Mouse (Mus musculus) neural tube, embryonic 14.5 days (tissue): ENCODE measurements around the gene Ctnna3. TPM values are rescaled to one million over a fixed set of nuclear protein-coding genes. Genes with fewer than 3 reads are reported as not detected.
"Not testable (repeated sequence)": the region's sequence is repeated elsewhere in the genome, so short reads cannot be mapped to it uniquely, and the experiment has no call there.

Experiments
- ATAC-seq: fragments of 200-750 bp; cut with Nextera tagmentation; 2 replicates; pipeline ENCODE4 v1.8.0; 2017; ENCODE audit warnings: low read depth, mild to moderate bottlenecking, moderate TSS enrichment, moderate library complexity
- H3K27ac ChIP-seq: fragments of 300-500 bp; sonication (generic); 2 replicates; pipeline ENCODE4 v1.5.1; 2014; ENCODE audit warnings: low read depth, mild to moderate bottlenecking, control low read depth, low read length, moderate library complexity, mixed read lengths
- H3K27me3 ChIP-seq: fragments of 300-500 bp; sonication (generic); 2 replicates; pipeline ENCODE4 v1.6.1; 2014; ENCODE audit warnings: low read length; ENCODE audit not compliant: control insufficient read depth, insufficient read depth
- H3K36me3 ChIP-seq: fragments of 300-500 bp; sonication (generic); 2 replicates; pipeline ENCODE4 v1.6.1; 2014; ENCODE audit warnings: low read length, mixed read lengths; ENCODE audit not compliant: control insufficient read depth, insufficient read depth
- H3K4me1 ChIP-seq: fragments of 300-500 bp; sonication (generic); 2 replicates; pipeline ENCODE4 v1.6.1; 2014; ENCODE audit warnings: low read length; ENCODE audit not compliant: control insufficient read depth, insufficient read depth
- H3K4me2 ChIP-seq: fragments of 300-500 bp; sonication (generic); 2 replicates; pipeline ENCODE4 v1.6.1; 2014; ENCODE audit warnings: mild to moderate bottlenecking, low read depth, low read length, control low read depth
- H3K4me3 ChIP-seq: fragments of 300-500 bp; sonication (generic); 2 replicates; pipeline ENCODE4 v1.5.1; 2014; ENCODE audit warnings: low read depth, low read length, control low read depth, mixed read lengths
- H3K9ac ChIP-seq: fragments of 300-500 bp; sonication (generic); replicated peaks from 2 replicates; pipeline ENCODE4 v1.6.1; 2014; ENCODE audit warnings: low read depth, mild to moderate bottlenecking, control low read depth, low read length, mixed read lengths
- H3K9me3 ChIP-seq: fragments of 300-500 bp; sonication (generic); 2 replicates; pipeline ENCODE4 v1.6.1; 2016; ENCODE audit warnings: low read length; ENCODE audit not compliant: control insufficient read depth
- WGBS: fragments of 180-500 bp; shearing (Covaris S2); extraction: QIAGEN DNeasy Blood & Tissue Kit; methylation state at CpG from one replicate; pipeline ENCODE4 v1.1.7; 2014; 5-methylcytosine and 5-hydroxymethylcytosine counted together
- polyA plus RNA-seq: library from polyadenylated mRNA; unstranded; fragments of >200 nt; fragmentation: Nextera tagmentation; extraction: Ambion mirVana; gene quantifications from 2 replicates; pipeline ENCODE4 v1.2.1, GENCODE M21; 2014

The Ctnna3 gene
- polyA plus RNA-seq, 1 experiment from 2014 or later = 16.5 TPM

DNA sequence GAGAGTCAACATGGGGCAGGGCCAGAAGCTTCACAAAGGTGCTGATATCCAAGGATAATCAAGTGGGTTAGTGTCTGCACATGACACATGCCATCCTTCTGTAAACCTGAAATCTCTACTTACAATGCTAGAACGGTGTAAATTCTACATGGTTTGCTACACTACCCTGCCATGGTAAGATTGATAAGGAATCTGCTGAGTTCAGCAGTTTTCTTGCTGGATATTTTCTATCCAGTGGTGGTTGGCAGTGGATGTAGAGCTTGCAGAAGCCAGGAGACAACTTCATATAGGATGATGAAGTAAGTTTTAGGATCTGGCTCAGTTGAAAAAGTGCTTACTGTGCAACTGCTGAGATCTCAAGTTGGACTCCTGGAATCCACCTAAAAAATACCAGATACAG is 767.7 kb downstream of the Ctnna3 start:
- ATAC-seq = no peak
- Histone ChIP-seq H3K4me1 (no peaks in the 10 kb centered on the region), H3K4me3 (no peak overlapping the region), H3K27me3 (no peaks in the 10 kb centered on the region), H3K4me2 (no peak overlapping the region), H3K9ac (no peak overlapping the region), H3K27ac (no peak overlapping the region), H3K36me3 (no peaks in the 10 kb centered on the region), H3K9me3 (no peaks in the 10 kb centered on the region)
- 90% methylated on average over 1 of the region's 1 CpGs for WGBS

DNA sequence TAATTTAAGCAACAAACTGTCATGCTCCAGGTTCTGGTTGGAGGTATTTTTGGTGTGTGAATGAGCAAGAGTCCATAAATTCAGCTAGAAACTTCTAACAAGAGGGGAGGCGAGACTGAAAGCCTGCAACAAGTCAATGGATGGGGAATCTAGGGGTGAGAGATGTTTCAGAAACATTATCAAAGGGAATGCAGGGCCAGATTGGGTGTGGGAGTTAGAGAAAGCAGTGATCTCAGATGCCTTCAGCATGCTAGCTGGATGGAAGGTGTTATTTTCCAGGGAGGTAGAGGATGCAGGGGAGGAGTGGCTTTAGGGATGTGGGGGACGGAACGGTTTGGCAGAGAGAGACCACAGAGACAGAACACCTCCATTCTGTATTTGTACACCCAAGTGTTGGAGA is 785.7 kb downstream of the Ctnna3 start:
- Histone ChIP-seq H3K36me3 (no peaks in the 10 kb centered on the region), H3K27ac (no peak overlapping the region), H3K27me3 (no peaks in the 10 kb centered on the region), H3K4me3 (no peak overlapping the region), H3K9ac (no peak overlapping the region), H3K4me2 (no peak overlapping the region), H3K4me1 (no peaks in the 10 kb centered on the region), H3K9me3 (no peaks in the 10 kb centered on the region)
- 83% methylated on average over 3 of the region's 3 CpGs for WGBS
- no peak for ATAC-seq

DNA sequence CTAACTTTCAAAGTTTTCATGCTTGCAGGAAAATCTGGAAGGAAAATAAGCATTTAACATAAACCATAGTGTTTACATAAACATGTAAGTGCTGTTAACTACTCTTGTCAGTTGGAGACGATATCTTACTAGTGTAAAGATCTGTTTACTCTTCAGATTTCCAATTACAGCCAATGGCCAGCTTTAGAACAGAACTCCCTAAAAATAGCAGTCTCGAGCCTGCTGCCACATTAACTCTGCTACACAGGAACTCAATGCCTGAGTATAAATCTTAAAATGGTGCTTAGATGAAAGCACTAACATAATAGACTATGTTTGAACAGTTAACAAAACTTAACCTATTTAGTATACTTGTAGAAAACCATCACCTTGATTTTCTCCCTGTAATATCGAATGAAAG is 793.1 kb downstream of the Ctnna3 start:
- no peaks in the 10 kb centered on the region for H3K27me3 ChIP-seq
- no peak overlapping the region for H3K27ac ChIP-seq
- H3K9me3 ChIP-seq = no peaks in the 10 kb centered on the region
- H3K9ac ChIP-seq = no peak overlapping the region
- no peak overlapping the region for H3K4me2 ChIP-seq
- H3K4me3 ChIP-seq = no peak overlapping the region
- ATAC-seq = no peak
- no peaks in the 10 kb centered on the region for H3K4me1 ChIP-seq
- 60% methylated on average over 3 of the region's 3 CpGs for WGBS
- H3K36me3 ChIP-seq = no peaks in the 10 kb centered on the region

DNA sequence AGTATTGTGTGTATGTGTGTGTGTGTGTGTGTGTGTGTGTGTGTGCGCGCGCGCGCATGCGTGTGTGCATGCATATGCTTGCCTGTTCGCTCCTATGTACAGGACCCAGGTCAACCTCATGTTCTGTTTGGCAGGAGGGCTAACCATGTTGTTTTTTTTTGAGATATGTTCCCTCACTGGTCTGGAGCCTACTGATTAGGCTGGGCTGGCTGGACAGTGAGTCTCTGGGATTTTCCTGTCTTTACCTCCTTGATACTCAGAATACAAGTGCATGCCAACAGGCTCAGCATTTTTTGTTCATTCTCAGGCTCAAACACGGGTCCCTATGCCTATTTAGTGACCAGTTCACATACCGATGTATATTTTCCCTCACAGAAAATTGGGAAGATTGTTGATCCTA is 794.1 kb downstream of the Ctnna3 start:
- no peak overlapping the region for H3K27ac ChIP-seq
- no peak overlapping the region for H3K9ac ChIP-seq
- no peak overlapping the region for H3K4me2 ChIP-seq
- no peak for ATAC-seq
- H3K9me3 ChIP-seq = no peaks in the 10 kb centered on the region
- no peak overlapping the region for H3K4me3 ChIP-seq
- WGBS = 95% methylated on average over 9 of the region's 9 CpGs
- H3K4me1 ChIP-seq = no peaks in the 10 kb centered on the region
- no peaks in the 10 kb centered on the region for H3K36me3 ChIP-seq
- H3K27me3 ChIP-seq = no peaks in the 10 kb centered on the region

DNA sequence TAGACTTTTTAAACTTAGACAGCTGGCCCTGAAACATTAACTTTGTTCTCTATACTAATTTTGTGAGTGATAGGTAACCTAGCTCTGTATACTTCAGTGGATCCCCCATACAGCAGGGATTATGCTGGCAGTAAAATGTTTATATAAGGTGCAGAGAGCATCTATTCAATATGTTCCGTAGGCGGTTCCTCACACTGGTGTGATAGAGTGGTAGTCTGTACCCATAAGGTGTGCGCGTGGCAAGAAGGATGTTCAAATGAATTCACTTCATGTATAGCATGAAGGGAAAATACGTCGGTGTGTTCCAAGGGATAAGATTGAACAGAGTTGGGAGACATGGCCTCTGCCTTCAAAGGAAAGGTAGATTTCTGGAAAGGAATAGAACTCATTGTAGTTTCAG is 794.5 kb downstream of the Ctnna3 start:
- no peaks in the 10 kb centered on the region for H3K9me3 ChIP-seq
- WGBS = 94% methylated on average over 6 of the region's 6 CpGs
- no peak for ATAC-seq
- H3K27ac ChIP-seq = no peak overlapping the region
- no peaks in the 10 kb centered on the region for H3K4me1 ChIP-seq
- H3K36me3 ChIP-seq = no peaks in the 10 kb centered on the region
- H3K9ac ChIP-seq = no peak overlapping the region
- H3K4me2 ChIP-seq = no peak overlapping the region
- no peaks in the 10 kb centered on the region for H3K27me3 ChIP-seq
- H3K4me3 ChIP-seq = no peak overlapping the region

DNA sequence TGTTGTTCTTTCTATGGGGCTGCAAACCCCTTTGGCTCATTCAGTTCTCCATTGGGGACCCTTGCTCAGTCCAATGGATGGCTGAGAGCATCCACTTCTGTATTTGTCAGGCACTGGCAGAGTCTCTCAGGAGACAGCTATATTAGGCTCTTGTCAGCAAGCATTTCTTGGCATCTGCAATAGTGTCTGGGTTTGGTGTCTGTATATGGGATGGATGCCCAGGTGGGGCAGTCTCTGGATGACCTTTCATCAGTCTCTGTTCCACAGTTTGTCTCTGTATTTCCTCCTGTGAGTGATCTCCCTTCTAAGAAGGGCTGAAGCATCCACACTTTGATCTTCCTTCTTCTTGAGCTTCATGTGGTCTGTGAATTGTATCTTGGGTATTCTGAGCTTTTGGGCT is 795.9 kb downstream of the Ctnna3 start:
- H3K4me1 ChIP-seq, H3K9ac ChIP-seq, H3K4me2 ChIP-seq, H3K9me3 ChIP-seq, H3K4me3 ChIP-seq, ATAC-seq, H3K27ac ChIP-seq, H3K36me3 ChIP-seq, H3K27me3 ChIP-seq: not testable (repeated sequence)

DNA sequence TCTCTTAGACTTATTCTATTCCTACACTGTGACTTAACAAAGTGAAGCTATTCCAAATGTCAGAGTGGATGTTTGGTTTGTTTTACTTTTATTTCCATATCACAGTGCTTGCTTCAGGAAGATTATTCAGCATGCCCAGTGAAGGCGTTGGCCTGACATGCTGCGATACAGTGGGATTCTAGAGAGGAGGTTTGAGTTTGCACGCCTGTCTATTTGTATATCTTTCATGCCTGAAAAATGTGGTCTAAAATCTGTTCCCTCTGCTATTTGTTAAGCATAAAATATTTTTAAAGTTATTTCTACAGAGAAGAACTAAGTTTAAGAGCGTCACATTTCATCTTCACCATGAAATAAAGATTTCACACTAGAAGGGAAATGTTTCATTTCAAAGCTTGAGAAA is 813.5 kb downstream of the Ctnna3 start:
- no peaks in the 10 kb centered on the region for H3K4me1 ChIP-seq
- H3K4me2 ChIP-seq = no peak overlapping the region
- no peaks in the 10 kb centered on the region for H3K27me3 ChIP-seq
- no peak overlapping the region for H3K27ac ChIP-seq
- no peak overlapping the region for H3K9ac ChIP-seq
- H3K36me3 ChIP-seq = no peaks in the 10 kb centered on the region
- WGBS = 86% methylated on average over 4 of the region's 4 CpGs
- ATAC-seq = no peak
- no peaks in the 10 kb centered on the region for H3K9me3 ChIP-seq
- H3K4me3 ChIP-seq = no peak overlapping the region

DNA sequence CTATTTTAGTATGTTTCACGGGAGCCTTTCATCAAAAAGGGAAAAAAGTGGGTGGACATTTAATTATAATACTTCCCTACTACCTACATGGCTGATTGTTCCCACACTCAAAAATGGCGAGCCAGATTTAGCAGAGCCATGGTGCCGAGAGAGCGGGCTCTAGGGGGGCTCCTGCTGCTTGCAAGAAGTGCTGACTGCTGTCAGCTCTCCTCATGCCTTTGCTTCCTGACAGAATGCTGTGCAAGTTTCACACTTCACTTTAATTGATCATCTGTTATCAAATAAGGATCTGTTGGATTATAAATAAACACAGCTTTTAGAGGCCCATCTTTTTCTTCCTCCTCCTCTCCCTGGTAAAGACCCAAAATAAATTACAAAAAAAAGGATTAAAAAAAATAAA is 838.3 kb downstream of the Ctnna3 start:
- H3K4me1 ChIP-seq = no peaks in the 10 kb centered on the region
- H3K4me2 ChIP-seq = no peak overlapping the region
- no peak overlapping the region for H3K4me3 ChIP-seq
- WGBS = 86% methylated on average over 4 of the region's 4 CpGs
- no peaks in the 10 kb centered on the region for H3K9me3 ChIP-seq
- H3K9ac ChIP-seq = no peak overlapping the region
- no peaks in the 10 kb centered on the region for H3K36me3 ChIP-seq
- H3K27me3 ChIP-seq = no peaks in the 10 kb centered on the region
- H3K27ac ChIP-seq = no peak overlapping the region
- no peak for ATAC-seq

DNA sequence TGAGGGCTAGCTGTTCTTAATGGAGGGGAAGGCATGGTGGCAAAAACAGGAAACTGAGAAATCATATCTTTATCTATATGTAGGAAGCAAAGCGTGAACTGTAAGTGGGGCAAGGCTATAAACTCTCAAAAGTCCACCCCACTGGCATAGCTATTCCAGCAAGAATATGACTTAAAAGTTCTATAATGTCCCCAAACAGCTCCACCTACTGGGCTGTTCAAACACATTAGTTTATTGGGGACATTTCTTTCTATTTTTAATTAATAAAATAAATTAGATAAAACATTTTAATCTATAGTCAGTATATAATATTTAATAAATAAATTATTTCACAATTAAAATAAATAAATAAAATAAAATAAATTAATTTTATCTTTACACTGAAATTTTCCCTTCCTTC is 845.2 kb downstream of the Ctnna3 start:
- no peak overlapping the region for H3K4me2 ChIP-seq
- no peak for ATAC-seq
- WGBS = 86% methylated on average over 1 of the region's 1 CpGs
- no peaks in the 10 kb centered on the region for H3K4me1 ChIP-seq
- H3K4me3 ChIP-seq = no peak overlapping the region
- H3K9ac ChIP-seq = no peak overlapping the region
- no peaks in the 10 kb centered on the region for H3K27me3 ChIP-seq
- H3K9me3 ChIP-seq = no peaks in the 10 kb centered on the region
- no peak overlapping the region for H3K27ac ChIP-seq
- H3K36me3 ChIP-seq = no peaks in the 10 kb centered on the region

DNA sequence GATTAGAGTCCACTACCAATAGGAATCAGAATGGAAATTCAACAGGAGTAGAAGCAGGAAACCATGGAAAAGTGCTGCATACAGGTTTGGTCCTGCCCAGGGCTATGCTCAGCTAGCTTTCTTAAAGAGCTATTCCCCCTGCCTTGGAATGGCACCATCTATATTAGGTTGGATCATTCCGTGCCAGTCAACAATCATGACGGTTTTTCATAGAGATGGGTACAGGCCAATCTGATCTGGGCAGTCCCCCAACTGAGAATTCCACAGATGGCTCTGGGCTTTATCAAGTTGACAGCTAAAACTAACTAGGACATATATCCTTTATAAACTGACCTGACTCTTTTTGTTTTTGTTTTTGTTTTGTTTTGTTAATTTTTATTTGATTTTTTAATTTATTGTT is 848.9 kb downstream of the Ctnna3 start:
- H3K36me3 ChIP-seq = no peaks in the 10 kb centered on the region
- no peaks in the 10 kb centered on the region for H3K27me3 ChIP-seq
- no peak overlapping the region for H3K9ac ChIP-seq
- H3K27ac ChIP-seq = no peak overlapping the region
- H3K4me3 ChIP-seq = no peak overlapping the region
- H3K4me1 ChIP-seq = no peaks in the 10 kb centered on the region
- H3K9me3 ChIP-seq = no peaks in the 10 kb centered on the region
- no peak overlapping the region for H3K4me2 ChIP-seq
- no peak for ATAC-seq
- 94% methylated on average over 2 of the region's 2 CpGs for WGBS
